Mouse (Mus musculus): ENCODE measurements around the gene Usp45.
"Not testable (repeated sequence)": the region's sequence is repeated elsewhere in the genome, so short reads cannot be mapped to it uniquely, and the experiment has no call there.

The Usp45 gene

GRCm38 (mm10) chr4:21766863-21767304, at the start of gene Usp45, which contains the start of gene Tstd3:
Usp45 (plus strand) TSS chr4:21767156.
Tstd3 (minus strand) TSS chr4:21767212.
- in situ Hi-C loops (cut with MboI, MseI), result no loop called here

- in situ Hi-C loops (cut with MboI, MseI), result no loop called here
Measured at GRCm38 (mm10) chr4:21722752-21723334, 44.1 kb upstream of the Usp45 start.

DNA sequence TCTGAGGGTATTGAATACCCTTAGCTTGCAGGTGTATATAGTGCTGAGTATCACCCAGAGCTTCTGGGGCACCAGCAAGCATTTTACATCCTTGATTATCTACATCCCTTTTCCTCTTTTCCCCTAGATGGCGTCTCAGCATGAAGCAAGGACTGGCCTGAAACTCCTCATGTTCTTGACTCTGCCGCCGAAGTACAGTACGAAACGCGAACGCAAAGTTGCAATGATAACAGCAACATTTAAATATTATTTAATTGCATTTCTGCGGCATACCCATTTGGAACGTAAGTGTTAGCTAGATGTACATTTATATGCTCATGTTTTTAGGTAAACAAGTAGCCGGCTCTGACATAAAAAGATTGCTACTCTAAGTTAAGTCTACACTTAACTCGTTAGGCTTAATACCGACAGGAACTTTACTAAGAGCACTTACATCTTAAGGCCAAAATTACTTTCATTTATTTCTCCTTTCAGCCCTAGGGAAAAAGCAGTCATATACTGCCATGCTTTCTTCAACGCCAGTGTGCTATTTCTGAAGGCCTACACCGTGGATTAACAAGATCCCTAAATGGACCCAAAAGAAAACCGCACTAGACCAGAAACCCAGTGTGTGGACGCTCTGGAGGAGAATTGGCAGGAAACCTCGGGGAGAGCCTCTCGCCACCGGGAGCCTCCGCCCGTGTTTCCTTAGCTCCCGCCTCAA, 39.9 kb upstream of the Usp45 start:
- in situ Hi-C loops (cut with MboI, MseI), result no loop called here

DNA sequence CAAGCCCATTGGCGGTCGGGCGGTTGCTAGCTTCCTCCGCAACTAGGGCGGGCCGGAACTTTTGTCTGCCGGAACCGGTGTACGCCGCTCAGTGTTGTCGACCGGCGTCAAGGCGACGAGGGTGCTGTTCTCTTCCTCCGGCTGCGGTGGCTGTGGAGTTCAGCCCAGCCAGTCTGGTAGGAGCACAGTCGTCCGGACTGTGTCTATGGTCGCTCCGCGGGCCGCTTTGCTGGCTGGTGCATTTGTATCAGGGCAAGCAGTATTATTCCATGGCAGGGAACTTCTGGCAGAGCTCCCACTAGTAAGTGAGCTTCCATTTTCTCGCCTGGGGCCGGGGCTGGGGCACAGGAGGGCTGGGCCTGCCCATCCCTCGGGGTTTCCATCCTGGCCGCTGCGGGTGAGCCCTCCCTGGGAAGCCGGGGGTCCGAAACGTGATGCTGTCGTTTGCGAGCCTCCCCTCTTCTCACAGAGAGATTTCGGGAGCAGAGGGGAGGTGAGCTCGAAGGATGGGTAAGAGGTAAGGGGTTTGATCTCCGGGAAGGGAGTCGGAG, 39.3 kb upstream of the Usp45 start, which contains the start of gene Ccnc:
TSS of gene Ccnc (plus strand) at position 87 of the 551 bp plus-strand sequence.
- in situ Hi-C loops (cut with MboI, MseI), result no loop called here

DNA sequence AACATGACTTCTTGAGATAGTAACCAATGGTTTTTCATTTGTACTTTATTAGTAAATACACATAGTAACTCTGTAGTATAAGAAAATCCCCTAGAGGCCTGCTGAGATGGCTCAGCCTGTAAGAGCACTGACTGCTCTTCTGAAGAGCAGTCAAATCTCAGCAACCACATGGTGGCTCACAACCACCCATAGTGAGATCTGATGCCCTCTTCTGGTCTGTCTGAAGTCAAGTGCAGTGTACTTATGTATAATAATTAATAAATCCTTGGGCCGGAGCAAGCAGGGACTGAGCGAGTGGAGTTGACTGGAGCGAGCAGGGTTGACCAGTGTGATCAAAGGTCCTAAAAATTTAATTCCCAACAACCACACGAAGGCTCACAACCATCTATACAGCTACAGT, 27.8 kb upstream of the Usp45 start:
- in situ Hi-C loops (cut with MboI, MseI), result no loop called here

- in situ Hi-C loops (cut with MboI, MseI), result not testable (repeated sequence)
Measured at GRCm38 (mm10) chr4:21744142-21744541, 22.8 kb upstream of the Usp45 start.

- in situ Hi-C loops (cut with MboI, MseI), result no loop called here
Measured at GRCm38 (mm10) chr4:21745723-21746122, 21.2 kb upstream of the Usp45 start.

DNA sequence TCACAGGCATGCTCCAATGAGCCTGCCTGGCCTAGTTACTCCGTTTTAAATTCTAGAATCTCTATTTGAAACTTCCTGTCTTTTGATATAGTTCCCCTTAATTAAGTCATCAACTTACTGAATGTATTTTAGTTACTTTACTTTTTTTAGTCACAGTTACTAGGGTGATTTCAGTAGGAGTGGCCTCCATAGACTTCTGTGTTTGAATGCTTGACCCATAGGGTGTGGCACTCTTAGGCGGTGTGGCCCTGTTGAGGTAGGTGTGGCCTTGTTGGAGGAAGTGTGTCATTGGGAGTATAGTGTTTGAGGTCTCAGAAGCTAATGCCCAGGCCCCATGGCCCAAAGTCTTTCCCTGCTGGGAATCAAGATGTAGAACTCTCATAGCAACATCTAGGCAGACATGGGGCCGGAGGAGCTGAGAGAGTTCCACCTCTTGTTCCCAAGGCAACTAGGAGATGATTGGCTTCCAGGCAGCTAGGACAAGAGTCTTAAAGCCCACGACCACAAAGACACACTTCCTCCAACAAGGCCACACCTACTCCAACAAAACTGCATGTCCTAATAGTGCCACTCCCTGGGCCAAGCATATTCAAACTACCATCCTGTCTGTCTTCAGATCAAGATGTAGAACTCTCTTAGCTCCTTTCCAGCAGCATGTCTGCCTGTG, 11.7 kb upstream of the Usp45 start:
- in situ Hi-C loops (cut with MboI, MseI), result no loop called here

GRCm38 (mm10) chr4:21758860-21759259, 8.1 kb upstream of the Usp45 start:
- in situ Hi-C loops (cut with MboI, MseI), result no loop called here

- in situ Hi-C loops (cut with MboI, MseI), result no loop called here
Measured at GRCm38 (mm10) chr4:21761416-21762160, 5.4 kb upstream of the Usp45 start.

GRCm38 (mm10) chr4:21763827-21764226, 3.1 kb upstream of the Usp45 start:
- in situ Hi-C loops (cut with MboI, MseI), result no loop called here

DNA sequence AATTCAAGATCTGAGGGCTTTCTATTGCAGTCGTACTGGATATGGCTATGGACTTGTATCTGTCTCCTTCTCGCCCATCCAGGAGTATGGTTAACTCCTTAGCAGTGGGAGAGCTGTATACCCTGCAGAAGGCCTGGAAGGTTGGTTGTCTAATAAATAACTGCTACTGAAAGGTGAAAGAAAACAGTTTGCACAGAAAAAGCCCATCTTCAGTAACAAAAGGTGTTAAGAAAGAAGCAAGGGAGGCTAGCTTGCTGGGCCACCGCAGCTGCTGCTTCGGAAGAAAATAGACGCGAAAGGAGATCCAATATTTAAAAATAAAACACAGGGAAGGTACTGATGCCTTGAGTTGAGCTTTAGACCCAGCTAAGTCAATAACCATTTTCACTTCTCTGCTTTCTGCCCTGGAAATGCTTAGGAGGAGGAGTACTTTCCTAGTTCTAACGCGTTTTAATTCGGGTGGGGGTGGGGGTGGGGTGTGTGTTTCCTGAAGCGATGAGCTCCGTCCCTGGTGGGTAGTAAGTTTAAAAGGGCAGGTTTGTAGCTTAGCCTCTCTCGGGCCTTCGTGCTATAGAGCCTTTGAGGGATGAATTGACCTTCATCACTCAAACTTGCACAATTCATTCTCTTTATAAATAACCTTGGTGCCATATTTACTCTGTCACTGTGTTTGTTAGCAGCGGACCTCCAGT, 639 bp upstream of the Usp45 start:
- in situ Hi-C loops (cut with MboI, MseI), result no loop called here

GRCm38 (mm10) chr4:21771064-21771463, 4.1 kb downstream of the Usp45 start:
- in situ Hi-C loops (cut with MboI, MseI), result no loop called here

DNA sequence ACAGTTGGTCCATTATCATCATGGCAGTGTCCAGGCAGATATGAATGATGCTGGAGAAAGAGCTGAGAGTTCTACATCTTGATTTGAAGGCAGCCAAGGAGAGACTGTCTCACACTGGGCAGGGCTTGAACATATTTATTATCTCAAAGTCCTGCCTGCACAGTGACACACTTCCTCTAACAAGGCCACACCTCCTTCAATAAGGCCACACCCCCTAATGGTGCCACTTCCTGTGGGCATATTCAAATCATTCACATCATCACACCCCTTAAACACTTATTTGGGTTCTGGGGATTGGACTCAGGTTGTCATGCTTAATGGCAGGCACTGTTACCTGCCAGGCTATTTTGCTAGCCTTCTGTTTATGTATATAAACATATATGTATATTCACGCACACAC, 5.3 kb downstream of the Usp45 start:
- in situ Hi-C loops (cut with MboI, MseI), result no loop called here

DNA sequence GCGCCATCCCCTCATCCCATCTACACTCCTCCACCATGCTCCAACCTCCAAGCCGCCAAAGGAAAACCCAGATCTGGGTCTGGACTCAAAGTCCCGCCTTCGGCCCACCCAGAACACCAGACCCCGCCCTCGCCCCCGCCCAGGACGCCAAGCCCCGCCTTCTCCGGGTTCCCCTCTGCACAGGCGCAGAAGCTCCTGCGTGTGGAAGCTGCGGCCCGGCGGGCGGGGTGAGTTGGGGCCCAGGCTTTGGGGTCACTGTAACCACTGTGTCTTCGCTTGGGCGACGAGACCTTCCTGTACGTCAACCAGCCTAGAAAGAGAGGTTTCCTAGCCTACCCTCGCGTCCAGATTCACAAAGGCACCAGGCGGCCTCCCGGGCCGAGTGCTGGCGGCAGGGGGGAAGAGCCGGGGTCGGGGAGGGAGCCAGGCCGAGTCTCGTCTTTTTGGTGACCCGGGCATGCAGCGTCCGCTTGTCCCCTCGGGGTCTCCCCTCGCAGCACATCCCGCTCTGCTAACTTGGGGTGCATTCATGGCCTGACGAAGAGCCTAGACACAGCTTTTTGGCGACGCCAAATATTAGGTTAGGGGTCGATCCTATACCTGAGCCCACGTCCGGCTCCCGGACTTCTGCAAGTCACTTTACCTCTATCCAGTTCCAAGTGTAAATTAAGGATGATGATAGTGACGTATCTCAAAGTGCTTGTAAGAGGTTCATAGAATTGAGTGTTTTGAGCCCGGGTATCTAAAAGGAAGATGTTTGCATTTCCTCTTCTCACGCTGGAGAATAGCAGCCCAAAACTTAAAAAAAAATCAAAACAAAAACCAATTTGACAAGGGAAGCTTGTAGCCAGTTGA, 9.4 kb downstream of the Usp45 start:
- in situ Hi-C loops (cut with MboI, MseI), result loop anchor here (5.0 kb wide), 1 partner anchor 71 kb away; the partner anchor contains the start of gene Pnisr

DNA sequence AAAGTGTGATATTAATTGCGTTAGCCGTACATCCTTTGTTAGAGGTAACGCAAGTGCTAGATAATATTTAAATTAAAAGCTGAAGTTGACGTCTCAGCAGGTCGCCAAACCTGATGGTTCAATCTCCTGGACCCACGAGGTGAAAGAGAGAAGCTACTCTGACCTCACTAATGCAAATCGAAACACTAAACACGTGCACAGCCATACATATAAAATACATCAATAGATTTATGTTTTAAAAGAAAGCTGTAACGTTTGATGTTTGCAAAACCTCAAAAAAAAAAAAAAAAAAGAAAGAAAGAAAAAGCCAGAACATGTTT, 9.9 kb downstream of the Usp45 start:
- in situ Hi-C loops (cut with MboI, MseI), result loop anchor here (5.0 kb wide), 1 partner anchor 70 kb away; the partner anchor contains the start of gene Pnisr

DNA sequence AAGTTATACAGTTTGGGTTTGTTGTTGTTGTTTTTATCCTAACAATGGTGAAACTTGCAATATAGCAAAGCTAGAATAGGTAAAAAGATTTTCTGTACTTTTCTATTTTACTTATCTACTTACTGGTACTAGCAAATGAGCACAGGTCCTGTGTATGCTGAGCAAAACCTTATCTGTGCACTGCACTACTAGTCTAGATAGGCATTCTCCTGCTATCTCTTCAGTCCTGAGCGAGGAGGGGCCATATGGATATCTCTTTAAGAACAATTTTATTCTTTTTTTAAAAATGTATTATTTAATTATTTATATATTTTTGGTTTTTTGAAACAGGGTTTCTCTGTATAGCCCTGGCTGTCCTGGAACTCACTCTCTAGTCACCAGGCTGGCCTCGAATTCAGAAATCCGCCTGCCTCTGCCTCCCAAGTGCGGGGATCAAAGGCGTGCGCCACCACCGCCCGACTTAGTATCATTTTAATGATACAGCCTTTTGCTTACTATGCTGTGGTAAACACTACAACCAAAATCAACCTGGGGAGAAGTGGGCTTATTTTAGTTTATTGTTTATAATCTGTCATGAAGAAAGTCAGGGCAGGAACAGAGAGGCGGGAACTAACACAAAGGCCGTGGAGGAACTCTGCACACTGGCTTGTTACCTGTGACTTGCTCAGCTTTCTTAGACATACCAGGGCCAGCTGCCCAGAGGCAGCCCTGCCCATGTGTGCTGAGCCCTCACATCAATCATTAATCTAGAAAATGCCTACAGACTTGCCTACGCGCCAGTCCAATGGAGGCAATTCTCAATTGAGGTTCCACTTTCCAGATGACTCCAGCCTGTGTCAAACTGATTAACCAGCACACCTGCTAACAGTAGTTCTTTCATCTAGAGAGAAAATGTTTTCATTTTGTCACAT, 14.1 kb downstream of the Usp45 start:
- in situ Hi-C loops (cut with MboI, MseI), result no loop called here

GRCm38 (mm10) chr4:21786268-21786667, 19.3 kb downstream of the Usp45 start:
- in situ Hi-C loops (cut with MboI, MseI), result no loop called here

DNA sequence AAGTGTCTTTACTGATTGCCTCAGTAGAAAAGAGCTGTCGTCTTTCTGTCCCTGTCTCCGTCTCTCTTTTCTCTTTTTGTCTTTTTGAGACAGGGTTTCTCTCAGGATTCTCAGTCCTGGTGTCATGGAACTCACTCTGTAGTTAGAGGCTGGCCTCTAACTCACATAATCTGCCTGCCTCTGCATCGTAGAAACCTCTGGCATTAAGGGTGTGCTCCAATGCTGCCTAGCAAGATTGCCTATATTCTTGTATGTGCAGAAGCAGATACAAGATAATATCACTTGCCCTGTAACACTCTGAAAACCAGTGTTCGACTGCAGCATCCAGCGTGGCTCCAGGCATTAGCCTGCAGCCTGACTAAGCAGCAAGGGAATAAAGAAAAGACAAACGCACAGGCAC, 21.9 kb downstream of the Usp45 start:
- in situ Hi-C loops (cut with MboI, MseI), result no loop called here

Measured in T-helper 1 cell (primary cell).